Mouse (Mus musculus): ENCODE data around the gene Dao. TPM values are rescaled to one million over a fixed set of nuclear protein-coding genes. Genes with fewer than 3 reads are reported as not detected.

The Dao gene
- total RNA-seq, 1 experiment from 2014 or later = not detected

DNA sequence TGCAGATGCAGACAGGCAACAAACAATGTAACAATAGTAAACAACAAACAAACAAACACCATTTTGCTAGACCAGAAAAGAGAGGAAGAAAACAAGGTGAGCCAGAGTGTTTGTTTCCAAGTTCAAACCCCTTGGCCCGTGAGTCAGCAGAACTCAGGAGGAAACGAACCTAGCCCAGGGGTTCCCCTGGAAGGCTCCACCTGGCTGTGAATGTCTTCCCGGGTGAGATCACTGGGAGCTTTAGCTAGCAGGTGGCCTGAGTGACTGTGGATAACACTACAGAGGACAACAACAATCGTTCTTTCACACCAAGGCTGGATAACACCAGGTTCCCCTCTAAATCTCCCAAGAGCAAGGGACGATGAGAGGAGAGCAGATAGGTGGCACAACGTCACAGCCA lies 22.3 kb upstream of the Dao start:
- ATAC-seq (replicated peaks; ENCODE audit: low read depth, poor library complexity, severe bottlenecking) = no peak

DNA sequence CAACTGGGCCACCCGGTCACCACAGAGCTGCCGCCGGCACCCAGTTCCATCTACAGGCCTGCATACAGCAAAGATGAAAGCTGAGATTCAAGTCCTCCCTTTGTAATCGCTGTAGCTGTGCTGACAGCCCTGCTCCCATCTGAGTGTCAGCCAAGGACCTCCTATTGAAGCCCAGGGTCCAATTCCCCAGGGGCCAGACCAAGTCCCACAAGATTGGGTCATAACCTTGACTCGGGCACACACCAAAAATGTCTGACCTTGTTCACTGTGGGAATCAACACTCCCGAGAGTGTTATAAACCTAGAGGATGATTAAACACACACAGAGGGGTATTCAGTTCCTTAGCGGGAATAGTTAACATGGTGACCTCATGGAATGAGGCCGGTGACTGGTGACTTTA lies 21.7 kb upstream of the Dao start:
- ATAC-seq (replicated peaks; ENCODE audit: low read depth, poor library complexity, severe bottlenecking) = no peak

DNA sequence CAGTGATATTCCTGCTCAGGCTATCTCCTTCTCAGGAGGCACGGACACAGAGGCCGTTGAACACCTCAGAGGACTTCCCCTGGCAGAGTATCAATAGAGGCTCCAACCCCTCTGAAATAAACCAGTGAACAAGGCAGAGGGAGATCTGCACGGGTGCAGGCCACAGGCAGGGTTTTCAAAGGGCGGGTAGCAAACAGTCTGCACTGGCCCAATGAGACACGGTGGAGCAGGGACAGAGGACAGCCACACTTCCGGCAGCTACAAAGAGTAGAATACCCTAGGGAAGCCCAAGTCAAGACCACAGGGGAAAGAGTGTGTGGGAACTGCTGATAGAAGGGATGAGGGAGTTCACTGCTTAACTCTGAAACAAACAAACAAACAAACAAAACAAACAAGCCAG lies 20.0 kb upstream of the Dao start:
- ATAC-seq (replicated peaks; ENCODE audit: low read depth, poor library complexity, severe bottlenecking) = no peak

DNA sequence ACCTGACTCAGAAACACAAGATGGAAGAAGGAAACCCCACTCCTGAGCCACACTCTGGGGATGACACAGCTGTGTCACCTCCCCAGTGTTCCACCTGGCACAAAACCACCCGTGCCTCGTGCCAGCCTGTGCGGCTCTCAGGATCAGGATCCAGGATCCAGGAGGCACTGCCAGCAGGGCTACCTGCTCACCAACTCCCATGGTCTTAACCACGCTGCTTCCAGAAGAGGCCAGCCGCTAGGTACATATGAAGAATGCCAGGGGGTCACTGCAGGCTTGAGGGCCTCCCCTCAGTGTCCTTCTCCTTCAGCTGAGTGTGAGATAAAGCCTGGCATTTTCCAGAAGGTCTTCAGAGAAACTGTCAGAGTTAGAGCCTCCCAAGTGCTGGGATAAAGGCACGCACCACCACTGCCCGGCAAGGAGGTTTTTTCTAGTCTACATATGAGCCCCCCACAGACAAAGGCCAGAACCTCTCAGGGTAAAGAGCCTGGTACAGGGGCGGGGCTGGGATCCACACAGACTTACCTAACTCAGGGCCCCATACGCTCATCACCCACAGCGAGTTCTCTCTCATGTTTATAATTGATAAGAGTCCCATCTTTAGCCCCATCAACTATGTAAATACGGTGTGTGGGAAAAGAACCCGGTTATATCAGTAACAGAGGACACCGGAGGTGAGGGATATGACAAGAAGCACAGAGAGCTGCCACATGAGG lies 19.3 kb upstream of the Dao start:
- ATAC-seq (replicated peaks; ENCODE audit: low read depth, poor library complexity, severe bottlenecking) = peak; percentile 57; the same call in 1 of the 2 replicates

DNA sequence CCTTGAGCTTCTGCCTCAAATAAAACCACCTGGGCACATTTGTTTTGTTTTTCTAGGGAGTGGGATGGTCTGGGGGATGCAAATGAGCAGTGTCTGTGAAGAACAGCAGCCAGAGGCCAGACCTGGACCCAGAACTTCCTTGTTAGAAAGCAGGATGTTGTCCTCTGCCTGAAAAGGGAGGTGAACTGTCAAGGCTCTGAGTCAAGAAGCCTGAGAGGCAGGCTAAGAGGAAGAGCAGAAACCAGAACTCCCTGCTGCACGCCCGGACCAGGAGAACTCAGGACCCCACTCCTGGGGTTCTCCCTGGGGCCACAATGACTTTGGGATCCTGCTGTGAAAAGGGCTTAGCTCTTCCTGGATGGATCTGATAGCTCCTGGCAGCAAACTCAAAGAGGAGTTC lies 17.8 kb upstream of the Dao start:
- ATAC-seq (replicated peaks; ENCODE audit: low read depth, poor library complexity, severe bottlenecking) = 0 out of 2 replicates have a peak, but pooled peaks have one; percentile 6

DNA sequence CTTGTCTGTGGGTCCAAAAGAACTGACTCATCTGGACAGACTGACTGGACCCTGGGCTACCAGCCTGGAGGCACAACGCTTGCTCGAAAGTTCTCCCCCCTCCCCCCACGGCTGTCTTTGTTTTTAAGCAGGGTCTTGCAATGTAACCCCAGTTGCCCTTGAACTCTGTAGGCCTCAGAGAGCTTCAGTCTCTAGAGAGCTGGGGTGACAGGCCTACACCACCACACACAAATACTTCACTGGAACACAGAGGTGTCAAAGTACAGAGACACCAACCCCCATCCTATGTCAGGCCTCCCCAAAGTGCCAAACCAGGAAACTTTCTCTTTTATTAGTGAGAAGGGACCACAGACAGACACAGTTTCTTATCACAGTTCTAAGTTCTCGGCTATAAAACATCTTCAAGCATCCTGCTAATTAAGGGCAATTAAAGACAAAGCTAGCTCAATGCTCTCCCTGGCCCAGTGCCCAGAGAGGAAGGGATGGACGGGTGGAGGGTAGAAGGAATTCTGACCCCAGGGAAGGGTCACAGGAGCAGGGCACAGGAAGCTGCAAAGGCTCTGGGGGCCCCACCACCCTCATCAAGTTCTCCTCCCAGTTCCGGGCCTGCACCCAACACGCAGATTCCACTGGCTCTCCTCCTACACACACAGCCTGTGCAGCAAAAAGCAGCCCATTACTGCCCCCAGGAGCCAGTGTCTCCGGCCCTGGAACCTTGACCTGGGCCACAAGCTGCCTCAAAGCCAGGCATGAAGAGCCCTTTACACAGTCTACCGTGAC lies 17.1 kb upstream of the Dao start:
- no peak for ATAC-seq (replicated peaks; ENCODE audit: low read depth, poor library complexity, severe bottlenecking)

DNA sequence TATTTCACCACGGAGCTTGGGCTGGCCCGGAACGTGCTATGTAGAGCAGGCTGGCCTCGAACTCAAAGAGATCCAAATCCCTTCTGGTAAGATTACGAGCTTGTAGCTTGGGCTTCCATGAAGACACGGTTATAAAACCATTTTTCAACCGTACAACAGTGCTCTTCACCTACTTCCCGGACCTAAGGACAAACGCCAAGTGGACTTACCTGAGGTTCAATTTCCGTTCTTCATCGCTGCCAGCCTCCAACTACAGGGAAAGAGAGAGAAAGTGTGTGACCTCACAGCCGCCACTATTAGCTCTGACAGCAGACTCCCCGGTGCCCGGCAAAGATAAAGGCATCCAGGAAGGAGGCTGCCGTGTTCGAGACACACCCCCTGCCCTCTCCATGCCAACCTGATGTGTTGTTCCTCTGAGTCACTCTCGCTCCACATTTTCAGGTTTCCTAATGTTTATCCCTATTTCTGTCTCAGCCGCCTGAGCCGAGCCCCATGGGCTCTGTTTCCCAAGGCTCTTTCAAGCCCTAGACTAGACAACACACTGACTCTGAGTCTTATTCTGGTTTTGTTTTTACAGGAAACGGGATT lies 14.0 kb upstream of the Dao start:
- ATAC-seq (replicated peaks; ENCODE audit: low read depth, poor library complexity, severe bottlenecking) = peak; percentile 57

DNA sequence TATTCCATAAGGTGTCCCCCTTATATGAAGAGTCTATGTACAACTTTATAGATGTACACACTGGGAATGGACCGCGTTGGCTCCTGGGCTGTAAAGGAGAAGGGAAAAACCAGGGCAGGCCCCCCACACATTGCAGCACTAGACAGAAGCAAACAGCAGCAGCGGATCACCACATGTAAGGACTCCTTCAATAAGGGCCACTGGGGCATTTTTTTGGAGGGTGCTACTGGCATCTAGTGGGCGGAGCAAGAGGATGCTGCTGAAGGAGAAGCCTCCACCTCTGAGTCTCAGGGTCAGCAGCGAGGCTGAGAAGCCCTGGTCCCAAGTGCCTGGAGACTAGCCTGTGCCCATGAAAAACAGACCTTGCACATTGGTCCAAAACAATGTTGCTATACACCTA lies 12.9 kb upstream of the Dao start:
- ATAC-seq (replicated peaks; ENCODE audit: low read depth, poor library complexity, severe bottlenecking) = no peak

DNA sequence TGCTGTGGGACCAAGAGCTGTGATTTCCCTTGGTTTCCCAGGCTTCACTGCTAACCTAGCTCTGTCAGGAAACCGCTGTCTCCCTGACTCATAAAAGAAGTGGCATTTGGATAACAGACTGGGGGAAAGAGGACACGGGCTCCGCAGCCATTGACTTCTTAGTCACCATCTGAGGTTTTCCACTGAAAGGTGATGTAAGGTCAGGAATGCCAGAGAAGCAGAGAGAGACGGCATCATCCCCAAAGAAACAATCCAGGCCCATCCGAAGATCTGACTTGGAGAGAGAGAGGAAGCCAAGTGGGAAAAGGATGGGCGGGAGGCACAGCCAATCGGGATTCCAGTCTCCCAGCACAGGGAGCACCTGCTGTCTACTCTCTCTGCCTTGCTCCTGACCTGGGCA lies 12.4 kb upstream of the Dao start:
- ATAC-seq (replicated peaks; ENCODE audit: low read depth, poor library complexity, severe bottlenecking) = no peak

DNA sequence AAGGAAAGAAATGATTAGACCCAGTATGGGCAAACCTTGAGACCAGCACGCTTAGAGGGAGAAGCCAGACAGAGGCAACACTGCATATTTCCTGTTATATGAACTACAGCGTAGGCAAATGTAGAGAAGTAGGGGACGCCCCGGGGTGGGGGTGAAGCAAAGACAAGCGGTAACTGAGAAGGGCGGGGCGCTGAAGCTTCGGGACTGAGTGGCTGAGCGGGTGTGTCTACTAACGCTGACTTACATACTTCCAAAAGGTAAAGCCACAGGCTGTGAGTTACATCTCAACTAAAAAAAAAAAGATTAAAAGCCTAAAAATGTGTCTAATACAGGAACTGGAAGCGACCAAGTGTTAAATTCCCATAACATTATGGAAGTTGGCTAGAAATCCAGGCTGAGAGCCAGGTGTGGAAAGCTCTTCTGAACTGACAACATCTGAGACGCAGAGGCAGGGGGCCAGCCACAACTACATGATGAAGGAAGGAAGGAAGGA lies 11.1 kb upstream of the Dao start:
- peak; percentile 77 for ATAC-seq (replicated peaks; ENCODE audit: low read depth, poor library complexity, severe bottlenecking)

DNA sequence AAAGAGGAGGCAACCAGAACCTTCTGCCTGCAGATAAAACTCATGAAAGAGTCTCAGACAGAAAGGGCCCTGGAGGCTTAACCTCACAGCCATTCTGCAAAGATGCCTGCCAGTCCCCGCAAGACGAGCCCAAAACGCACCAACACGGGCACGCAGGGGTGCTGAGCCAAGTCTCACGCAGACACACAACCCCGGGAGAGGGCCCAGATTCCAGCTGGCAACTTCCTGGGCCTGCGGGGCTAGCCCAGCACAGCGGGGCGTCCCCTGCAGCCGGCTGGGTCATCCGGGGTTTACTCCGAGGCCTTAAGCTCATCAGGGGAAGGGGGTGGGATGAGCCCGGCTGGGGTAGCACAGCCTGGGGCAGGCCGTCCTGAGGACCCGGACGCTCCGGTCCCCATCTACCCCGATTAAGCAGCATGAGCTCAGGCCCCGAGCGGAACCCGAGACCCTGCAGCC lies 10.4 kb upstream of the Dao start:
- ATAC-seq (replicated peaks; ENCODE audit: low read depth, poor library complexity, severe bottlenecking) = peak; percentile 18; the same call in 1 of the 2 replicates

DNA sequence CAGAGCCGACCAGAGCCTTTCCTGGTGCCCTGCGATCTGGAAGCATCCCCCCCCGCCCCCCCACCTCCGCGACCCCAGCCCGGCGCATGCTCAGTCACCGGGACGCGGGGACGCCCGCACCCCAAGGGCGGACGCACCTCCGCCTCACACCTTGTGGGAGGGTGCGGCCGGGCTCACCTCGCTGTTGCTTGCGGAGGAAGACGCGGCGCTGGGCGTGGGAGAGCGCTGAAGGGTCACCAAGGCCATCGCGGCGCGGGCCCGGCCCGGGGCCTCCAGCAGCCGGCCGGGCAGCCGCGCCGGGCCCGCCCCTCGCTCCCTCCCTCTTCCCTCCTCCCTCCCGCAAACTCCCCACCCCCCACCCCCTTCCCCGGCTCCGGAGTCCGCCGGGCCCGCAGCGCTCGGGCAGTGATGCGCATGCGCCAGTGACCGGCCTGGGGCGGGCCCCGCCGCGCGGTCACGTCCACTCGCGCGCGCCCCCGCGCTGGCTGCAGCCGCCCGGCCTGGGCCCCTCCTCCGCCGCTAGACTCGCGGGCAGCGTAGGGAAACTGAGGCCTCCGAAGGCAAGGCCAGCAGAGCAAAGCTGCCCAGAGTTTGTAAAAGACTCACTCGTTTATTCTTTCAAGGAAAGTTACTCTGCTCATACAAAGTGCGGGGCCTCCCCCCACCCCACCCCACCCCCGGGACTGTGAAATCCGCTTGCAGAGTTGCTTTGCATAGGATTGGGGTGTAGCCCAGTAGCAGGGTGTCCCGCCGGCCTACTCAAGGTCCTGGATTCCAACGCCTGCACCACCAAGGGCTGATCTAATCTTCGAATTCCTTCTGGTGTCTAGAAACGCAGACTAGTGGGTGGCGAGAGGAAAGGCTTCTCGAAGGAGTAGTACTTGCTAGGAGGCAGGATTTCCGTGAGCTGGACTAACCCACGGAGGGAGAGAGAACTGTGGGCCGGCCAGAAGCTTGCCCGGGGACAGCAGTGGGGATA lies 9.7 kb upstream of the Dao start, which contains the start of gene Ssh1:
Gene Ssh1, minus strand, starts transcription at position 408 of the 979 bp plus-strand sequence.
- 0 out of 2 replicates have a peak, but pooled peaks have one; percentile 16 for ATAC-seq (replicated peaks; ENCODE audit: low read depth, poor library complexity, severe bottlenecking)

DNA sequence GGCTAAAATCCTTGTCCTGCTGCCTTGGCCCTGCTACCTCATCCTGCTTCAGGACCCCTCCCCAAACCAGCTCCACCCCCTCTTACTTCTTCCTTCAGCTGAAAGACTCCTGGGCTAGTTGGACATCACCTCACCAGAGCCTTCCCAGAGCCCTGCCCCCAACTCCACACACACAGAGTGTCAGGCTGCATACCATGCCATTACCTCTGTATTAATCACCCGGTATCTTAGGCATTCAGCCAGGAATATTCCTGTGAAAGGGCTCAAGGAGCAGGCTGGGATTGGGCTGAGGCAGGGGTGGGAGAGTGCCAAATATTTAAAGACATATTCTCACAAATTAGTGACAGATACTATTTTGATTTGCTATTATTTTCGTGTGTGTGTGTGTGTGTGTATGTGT lies 7.0 kb upstream of the Dao start:
- ATAC-seq (replicated peaks; ENCODE audit: low read depth, poor library complexity, severe bottlenecking) = no peak

DNA sequence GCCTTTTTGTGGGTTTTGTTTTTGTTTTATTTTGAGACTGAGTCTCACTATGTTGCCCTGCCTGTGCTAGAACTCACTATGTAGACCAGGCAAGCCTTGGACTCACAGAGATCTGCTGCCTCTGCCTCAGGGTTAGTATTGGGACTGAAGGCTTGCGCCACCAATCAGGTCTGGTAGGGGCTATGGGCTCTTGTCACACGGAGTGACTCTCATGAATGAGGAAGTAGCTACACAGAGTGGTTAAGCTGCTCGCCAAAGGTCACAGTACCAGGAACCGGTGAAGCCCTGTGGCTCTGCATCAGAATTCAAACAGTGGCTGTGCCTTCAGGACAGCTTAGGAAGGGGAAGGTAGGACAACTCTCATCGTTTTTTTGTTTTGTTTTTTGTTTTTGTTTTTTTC lies 4.1 kb upstream of the Dao start:
- ATAC-seq (replicated peaks; ENCODE audit: low read depth, poor library complexity, severe bottlenecking) = peak; percentile 97

DNA sequence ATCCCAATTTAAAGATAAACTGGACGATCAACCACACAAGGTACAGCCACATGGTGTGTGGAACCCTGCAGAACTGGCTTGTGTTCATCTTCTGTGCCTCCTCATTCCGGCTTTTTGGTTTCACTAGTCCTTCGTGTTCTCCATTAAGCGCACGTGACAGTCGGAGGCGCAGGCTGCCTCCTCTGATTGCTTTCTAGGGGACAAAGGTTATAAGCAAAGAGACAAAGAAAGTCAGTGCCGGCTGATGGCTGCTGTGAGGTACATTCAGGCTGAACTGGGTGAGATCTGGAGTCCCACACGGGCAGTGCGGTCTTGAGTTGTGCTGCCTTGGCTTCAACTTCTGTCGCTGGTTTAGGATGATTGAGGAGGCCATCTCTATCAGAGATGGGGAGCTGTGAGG lies 1.1 kb downstream of the Dao start:
- no peak for ATAC-seq (replicated peaks; ENCODE audit: low read depth, poor library complexity, severe bottlenecking)

DNA sequence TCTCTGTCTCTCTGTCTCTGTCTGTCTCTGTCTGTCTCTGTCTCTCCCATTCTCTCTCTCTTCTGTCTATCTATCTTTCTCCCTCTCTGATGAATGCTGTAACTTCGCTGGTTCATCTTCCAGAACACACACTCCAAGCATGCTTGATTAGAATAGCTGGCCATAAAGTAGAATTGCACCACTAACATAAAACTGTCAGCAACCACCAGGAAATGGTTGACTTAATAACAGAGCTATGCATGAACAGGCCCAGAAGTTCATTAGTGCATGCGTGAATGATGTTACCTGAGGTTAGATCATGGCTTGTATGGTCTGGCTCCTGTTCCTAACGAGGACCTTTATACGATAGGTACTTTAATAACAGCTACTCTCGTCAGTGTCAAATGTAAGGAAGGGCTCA lies 1.6 kb downstream of the Dao start:
- no peak for ATAC-seq (replicated peaks; ENCODE audit: low read depth, poor library complexity, severe bottlenecking)

DNA sequence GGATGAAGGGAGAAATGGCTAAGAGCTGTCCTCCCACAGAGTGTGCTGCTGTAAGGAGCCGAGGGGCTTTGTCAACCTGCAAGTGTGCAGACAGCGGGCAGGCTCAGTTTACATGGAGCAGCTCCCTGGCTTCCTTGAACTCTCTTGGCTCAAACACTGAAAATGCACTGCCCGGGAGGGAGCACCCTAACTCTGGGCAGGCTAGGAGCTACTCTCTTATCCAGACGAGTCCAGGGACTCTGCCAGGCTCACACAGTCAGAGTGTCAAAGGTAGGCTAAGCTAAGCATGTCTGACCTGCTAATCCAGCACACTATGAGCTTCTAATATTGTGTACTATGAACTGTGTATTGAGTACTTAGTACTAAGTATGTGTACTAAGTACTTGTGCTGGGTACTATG lies 3.5 kb downstream of the Dao start:
- no peak for ATAC-seq (replicated peaks; ENCODE audit: low read depth, poor library complexity, severe bottlenecking)

DNA sequence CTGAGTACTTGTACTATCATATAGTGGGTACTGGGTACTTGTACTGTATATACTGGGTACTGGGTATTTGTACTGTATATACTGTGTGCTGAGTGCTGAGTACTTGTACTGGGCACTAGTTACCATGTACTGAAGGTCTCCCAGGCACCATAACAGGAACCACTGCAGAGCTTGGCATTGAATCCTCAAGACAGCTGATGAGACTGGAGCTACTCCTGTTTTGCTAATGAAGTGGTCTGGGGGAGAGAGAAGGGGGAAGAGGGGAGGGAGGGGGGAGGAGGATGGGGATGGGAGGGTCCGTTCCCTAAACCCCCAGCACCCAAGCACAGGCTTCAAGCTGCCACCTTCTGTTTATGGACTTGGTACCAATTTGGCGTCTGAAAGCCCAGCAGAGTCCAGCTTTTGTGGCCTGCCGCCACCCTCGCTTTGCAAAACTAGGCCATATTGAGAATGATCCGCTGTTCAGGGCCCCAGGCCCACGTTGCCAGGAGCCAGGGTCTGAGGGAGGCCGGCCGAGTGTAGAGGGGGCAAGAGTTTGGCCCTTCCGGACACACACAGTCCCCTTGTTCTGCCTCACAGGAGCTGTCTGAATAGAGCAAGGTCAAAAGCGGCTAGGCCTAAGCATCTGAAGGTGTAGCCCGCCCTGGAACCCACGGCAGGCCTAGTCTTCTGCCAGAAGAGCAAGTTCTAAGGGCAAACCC lies 4.4 kb downstream of the Dao start:
- no peak for ATAC-seq (replicated peaks; ENCODE audit: low read depth, poor library complexity, severe bottlenecking)

DNA sequence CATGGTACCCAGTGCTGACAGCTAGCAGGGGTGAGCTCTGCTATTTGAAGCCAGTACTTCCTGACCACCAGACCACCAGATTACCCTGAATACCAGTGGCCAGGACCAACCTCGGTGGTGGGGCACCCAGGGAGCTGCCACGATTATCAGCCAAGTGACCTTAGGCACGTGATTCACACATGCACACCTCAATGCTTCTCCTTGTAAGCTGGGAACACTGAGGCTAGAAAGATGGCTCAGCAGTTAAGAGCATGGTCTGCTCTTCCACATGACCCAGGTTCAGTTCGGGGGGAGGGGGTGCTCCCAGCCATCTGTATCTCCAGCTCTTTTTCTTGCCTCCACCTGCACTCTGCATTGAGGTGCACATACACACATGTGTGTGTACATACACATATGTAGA lies 5.5 kb downstream of the Dao start:
- no peak for ATAC-seq (replicated peaks; ENCODE audit: low read depth, poor library complexity, severe bottlenecking)
